Mouse (Mus musculus) adrenal gland, postnatal 14 days (tissue): Measurements from ENCODE around the gene Nptx1. TPM values are rescaled to one million over a fixed set of nuclear protein-coding genes. Genes with fewer than 3 reads are reported as not detected.

Source experiments
- DNase-seq: peaks from one replicate; pipeline ENCODE4 v3.0.0; 2021; ENCODE audit warnings: mixed read lengths
- total RNA-seq: library from RNA; stranded (reverse); gene quantifications from 2 replicates; pipeline ENCODE4 v1.2.3, GENCODE M21; 2021

The Nptx1 gene
- total RNA-seq, 1 experiment from 2014 or later = 4.1 TPM

DNA sequence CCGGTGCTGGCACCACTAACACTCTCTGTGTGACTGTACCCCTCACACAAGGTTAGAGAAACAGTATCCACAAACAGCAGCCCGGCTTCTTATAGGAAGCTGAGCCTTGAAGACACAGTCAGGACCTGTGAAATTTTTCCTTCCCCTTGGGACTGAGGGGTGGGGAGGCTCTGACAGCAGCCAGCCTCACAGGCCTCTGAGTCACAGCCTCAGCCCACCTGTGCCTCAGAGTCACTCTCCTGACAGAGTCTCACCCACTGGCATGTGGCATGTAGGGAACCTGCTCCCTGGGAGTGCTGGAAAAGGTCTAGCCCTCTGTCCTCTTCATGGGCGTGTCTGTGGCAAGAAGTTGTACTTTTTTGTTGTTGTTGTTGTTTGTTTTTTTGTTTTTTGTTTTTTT, 3.9 kb upstream of the Nptx1 start:
- DNase-seq = no peak

DNA sequence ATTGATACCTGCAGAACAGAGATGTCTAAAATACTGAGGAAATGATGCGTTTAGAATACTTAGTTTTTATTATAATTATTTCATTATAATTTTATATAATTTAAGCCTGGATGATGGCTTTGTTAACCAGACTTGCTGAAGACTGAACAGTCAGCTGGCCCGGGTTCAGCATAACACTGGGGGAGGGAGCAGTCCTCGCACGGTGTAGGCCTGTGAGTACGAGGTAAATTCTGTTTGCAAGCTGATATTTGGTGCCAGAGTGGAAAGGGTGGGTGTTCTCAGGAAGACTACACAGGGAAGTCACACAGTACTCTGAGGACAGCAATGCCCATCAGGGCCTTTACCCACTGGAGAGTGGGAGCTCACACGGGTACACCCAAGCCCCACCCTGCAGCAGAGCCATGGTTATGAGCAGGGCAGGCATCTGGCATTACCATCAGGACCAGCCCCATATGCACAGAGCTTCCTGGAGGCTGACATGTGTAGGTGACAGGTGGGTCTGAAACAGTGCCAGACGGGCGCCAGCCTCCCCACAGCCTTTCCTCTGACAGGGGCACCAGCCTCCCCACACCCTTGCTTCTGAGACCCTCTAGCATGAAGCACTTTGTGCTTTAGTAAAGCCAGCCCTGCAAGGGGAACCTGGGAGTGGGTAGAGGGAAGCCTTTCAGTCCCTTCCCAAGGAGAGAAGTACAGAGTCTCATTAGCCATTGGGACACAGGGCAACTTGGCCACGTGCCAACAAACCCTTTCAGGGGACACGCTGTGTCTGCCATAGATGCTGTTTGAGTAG, 3.2 kb upstream of the Nptx1 start:
- no peak for DNase-seq

DNA sequence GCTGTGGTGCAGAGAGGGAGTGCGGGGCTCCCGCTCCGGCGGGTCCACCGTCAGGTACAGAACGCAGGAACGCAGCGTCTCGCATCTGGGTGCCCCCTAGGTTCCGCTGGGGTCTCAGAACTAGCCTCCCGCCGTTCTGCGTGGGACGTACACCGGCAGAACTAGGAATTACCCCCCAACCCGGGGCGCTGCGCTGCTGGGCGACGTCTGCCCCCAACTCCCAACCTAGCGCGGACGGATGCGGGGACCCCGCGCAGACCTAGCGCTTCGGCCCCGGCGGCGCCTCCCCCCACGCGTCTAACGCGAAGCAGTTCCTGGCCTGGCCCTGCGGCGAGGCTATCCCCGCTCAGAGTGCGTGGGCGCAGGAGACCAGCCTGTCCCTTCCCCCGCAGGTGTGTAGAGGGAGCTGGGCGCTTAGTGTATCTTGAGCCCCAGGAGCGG, 1.8 kb upstream of the Nptx1 start:
- peak; percentile 28 for DNase-seq

DNA sequence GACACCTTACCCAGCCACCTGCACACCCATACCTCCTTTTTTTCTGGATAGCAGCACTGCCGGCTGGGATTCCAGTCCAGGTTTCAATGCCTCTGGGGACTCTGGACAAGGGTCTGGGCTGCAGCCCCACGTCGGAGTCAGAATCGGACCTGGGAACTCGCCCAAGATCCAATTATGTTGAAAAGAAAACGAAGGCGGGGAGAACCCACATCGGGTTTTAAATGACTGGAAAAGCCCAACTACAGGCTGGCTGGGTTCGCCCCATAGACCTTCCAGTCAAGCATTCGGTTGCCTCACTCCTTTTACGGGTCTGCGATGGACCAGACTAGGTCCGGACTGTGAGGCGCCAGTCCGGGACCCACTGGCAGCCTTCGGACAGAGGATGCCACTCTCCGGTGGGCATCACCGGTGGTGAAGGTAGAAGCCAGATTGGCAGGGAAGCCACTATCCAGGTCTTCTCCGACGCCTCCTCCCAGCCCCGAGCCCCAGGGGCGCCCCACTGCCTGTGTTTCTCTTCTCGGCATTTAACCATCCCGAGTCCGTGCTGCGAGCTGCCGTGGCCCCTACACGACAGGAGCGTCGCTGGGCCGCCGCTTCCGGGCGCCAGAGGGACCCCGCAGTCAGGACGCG, 1.3 kb upstream of the Nptx1 start:
- no peak for DNase-seq

DNA sequence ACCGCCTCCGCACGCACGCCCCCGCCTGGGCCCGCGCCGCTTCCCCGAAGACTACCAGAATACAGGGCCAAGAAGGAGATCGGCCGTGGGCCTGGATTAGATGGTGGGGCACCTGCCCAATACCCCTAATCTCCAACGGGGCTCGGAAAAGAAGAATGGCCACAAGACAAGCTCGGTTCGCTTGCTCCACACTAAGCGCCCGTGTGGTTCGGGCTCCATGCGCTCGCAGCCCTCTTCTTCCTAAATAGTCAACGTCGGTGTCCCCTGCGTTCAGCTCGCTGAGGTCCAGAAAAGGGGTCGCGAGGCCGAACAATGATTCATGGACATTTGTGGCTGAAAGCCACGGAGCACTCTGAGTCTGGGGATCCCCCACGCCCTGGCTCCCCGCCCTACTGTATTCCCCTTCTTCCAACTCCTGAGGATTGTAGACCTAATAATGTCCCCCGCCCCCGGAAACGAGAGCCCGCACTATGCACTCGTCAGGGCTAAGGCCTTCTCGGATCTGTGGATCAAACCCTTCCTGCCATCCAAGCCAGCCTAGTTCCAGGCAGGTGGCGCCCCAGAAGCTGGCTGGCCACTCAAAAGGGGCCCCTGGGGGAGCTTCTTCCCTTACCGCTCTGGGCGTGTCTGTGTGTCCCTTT, 518 bp upstream of the Nptx1 start:
- DNase-seq = no peak

DNA sequence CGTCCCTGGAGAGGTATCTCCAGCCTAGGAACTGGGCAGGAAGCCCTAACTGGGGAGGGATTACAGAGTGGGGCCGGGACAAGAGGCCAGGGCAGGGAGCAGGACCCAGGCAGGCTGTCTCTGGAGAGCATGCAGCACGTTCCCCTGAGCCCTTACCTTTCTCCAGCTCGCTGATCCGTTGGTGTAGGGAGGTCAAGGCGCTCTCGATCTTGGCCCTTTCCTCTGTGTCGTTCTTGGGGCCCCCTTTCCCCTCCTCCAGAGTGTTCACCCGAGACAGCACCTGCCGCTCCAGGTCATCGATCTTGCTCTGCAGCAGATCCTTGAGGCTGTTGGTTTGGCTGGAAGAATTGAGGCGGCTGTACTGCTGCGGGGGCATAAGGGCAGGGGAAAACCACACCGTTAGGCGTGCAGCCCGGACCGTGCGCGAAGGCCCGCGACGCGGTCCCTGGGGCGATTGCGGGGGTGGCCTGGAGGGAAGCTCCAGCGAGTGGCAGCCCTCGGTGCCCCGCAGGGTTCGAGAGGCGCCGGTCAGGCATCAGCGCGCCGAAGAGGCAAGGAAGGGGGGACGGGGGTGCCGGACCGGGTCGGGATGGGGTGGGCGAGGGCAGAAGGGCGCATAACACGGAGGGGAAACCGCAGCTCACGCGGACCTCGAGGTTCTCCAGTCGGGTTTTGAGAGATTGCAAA, 914 bp downstream of the Nptx1 start:
- DNase-seq = peak; percentile 60

DNA sequence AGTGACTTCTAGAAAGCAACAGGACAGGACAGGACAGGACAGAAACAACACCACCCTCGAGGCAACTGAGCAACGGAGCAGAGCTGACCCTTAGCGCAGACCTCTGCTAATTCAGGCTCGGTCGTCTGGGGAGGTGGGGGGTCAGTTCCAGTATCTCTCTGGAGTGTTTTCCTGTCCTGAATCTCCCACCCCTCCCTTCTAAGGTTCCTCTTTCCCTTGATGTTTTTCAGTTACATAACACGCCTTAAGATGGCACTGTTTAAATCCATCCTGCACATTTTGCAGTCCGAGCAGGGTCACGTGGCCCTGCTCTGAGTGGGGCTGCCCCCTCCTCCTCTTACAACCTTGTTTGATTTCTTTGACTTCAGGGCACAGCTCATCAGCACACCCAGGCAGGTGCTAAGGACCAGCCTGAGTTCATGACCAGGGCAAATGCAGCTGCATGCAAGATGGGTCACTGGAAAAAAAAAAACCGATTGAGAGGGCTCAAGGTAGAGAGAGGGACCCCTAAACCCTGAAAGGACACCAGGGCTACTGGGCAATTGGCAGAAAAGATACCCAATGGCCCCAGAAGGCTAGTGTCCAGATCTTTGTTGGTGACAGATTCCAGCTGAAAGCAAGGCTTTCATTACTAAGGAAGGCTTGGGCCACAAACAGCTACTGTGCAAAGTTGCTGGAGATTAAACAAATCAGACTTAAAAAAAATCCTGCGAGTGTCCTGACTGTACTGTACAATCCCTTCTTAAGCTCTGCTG, 1.6 kb downstream of the Nptx1 start:
- DNase-seq = no peak

DNA sequence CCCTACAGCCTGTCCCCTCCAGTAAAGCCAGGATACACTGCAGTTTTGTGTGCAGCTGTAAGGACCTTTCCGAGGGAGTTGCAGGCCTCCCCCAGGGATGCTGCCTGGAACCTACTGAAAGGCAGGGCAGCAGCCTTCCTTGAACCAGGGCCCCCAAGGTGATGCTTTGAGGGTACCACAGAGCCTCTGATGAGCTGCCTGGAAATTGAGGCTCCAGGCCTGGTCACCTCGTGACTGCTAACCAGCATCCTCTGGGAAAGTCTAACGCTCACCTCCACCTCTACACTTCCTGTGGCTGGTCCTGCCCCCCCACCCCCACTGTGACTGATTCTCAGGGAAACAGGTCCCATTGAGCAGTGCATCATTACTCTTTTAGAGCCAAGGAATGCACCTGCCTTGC, 2.3 kb downstream of the Nptx1 start:
- DNase-seq = no peak

DNA sequence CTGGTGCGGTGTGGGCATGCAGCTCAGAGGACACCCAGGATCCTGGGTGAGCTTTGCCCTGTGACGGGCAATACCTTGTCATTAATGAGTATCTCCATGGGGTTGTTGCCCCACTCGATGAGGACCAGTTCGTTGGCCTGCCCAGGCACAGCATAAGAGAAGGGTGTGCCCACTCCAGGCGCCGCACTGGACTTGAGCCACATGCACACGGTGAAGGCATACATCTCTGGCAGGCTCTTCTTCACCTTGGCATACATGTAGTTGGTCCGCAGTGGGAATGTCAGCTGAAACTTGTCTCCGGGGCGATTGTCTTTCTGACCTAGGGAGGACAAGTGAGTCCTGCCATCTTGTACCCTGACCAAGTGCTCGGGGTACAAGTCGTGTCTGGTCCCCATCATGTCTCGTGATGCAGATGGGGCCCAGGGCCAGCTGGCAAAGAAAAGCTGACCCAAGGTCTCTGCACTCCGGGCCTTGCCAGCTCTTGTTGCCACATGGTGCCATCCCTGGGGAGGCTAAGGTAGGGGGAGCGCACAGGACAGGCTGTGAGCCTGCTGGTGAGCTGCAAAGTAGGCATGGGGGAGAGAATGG, 2.9 kb downstream of the Nptx1 start:
- DNase-seq = peak; percentile 83

DNA sequence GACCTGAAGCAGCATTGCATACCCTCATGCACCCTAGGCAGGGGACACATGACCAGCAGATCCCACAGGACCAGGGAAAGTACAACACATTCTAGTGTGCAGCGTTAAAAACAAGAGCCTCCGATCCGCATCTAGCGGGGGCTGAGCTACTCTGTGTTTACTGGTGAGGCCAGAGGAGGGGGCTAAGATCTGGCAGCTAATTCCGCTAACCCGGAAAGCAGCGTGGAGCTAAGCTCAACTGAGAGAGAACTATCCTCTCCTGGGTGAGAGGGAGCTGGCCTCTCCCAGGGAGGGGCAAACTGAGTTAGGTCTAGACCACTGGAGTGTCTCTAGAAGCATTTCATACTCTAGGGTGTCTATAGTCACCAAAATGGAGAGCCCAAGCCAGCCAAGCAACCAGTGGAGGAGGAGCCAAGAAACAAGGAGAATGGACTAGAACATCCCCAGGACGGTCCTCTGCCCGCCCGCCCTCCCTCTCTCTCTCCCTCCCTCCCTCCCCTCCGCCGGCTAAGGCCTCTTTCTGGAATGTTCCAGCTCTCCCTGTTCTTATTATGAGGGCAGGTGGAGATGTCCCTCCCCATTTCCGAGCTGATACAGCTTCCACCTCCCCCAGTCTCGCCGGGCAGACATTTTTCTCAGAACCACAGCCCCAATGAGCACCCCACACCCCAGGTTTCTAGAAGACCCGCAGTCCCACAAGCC, 3.6 kb downstream of the Nptx1 start:
- DNase-seq = no peak

DNA sequence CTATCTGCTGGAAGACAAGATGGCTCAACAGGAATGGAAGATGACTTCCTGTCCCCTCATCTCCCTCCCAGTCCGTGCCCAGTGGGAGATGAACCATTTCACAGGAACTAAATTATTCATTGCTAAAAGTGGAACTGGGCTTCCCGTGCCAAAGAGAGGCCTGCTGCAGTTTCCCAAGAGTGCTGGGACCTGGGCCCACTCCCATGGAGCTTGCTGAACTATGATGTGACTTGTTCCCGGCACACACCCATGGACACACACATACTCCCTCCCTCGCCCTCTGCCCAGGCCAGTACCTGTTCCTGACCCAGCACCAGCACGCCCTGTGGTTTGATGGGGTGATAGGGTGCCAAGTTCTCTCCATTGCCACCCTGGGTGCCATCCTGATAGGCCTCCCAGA, 4.7 kb downstream of the Nptx1 start:
- DNase-seq = no peak

DNA sequence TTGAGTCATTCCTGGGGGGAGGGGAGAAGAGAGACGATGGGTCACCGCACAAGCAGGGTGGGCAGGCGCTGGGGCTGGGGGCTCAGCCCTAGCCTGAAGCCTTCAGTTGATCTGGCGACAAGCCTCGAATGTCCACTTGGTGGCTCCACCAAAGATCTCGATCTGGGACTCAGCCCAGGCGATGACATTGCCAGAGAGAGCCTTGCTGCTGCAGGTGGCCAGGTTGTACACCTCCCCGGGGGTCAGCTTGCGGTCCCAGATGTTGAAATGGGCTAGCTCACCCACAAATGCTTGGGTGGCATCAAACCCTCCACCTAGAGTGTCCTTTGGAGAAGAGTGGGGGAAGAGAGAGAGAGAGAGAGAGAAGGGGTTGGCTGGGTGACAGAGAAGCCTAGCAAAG, 5.2 kb downstream of the Nptx1 start:
- DNase-seq = no peak

DNA sequence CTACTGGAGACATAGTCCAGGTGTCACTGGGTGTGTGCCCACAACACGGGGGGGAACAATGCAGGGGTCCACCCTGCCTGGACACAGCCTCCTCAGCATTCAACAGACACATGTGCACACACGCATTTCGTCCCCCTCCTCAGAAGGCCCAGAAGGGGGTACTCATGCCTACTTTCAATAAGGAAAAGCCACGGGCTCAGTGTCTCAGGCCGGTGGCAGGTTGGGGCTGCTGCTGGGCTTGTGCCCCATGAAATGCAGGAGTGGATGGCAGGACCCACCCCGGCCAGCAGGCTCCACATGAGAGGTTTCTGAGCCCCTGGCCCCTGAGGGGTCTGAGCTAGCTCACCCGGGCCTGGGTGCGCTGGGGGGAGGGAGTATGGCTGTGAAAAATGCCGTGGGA, 6.5 kb downstream of the Nptx1 start:
- no peak for DNase-seq

DNA sequence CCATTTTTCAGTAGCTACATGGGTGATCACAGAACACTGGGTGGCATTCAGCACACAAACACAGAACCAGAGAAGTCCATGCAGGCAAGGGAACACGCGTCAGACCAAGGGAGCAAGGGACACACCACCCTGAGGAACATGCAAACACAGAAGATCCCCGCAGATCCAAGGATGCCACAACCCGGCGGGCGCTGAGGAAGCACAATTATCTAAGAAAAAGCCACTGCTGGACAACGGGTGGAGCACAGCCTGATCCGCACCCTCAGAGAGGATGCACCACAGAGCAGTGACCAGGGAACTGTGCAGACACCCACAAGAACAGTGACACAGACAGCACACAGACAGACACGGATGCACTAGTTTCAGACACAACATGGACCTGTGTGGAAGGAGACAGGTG, 7.0 kb downstream of the Nptx1 start:
- DNase-seq = no peak

DNA sequence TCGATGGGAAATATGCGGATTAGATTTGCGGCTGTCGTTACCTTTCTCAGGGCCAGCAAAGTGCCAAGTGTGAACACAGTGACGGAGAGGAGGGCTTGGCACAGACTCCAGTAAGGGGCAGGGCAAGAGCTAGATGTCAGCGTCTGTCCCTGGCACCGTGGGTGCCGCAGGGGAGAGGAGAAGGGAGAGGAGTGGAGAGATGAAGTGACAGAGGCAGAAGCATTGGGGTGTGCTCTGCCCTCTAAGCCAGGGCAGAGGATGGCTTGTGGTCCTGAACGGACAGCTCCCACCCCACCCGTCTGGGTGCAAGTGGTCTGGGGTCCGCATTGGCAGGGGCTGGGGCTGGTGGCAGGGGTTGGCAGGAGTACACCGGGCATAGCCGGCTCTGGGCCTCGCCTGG, 7.6 kb downstream of the Nptx1 start:
- DNase-seq = peak; percentile 31

DNA sequence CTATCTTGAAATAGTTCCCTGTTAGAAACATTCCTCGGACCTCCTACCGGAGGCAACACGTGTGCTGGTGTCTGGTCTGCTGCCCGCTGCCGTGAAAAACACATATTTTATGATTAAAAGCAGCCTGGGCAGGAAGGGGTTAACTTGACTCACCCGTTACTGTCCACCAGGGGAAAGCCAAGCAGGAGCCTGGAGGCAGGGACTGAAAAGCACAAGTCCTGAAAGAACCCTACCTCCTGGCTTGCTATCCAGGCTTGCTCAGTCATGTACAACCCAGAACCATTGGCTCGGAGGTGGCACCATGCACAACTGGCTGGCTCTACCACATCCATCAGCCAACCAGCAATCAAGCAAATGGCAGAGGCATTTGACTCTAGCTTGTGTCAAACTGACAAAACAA, 13.8 kb downstream of the Nptx1 start:
- no peak for DNase-seq

DNA sequence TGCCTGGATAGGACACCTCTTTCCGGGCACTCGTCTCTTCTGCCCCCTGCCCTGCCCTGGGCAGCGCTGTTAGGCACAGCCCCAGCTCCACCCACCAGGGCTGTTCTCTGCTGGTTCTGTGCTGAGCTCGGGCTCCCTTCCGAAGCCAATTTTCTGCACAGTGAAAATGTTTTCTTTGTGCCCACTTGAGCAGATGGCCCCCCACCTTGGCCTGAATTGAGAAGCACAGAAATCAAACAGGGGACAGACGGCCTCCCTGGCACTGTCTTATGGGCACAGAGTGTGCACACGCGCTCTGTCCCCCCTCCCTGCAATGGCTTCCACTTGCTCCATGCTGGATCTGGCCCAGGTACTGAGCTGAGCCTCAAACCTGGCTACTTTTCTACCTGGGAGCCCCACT, 15.1 kb downstream of the Nptx1 start:
- no peak for DNase-seq

DNA sequence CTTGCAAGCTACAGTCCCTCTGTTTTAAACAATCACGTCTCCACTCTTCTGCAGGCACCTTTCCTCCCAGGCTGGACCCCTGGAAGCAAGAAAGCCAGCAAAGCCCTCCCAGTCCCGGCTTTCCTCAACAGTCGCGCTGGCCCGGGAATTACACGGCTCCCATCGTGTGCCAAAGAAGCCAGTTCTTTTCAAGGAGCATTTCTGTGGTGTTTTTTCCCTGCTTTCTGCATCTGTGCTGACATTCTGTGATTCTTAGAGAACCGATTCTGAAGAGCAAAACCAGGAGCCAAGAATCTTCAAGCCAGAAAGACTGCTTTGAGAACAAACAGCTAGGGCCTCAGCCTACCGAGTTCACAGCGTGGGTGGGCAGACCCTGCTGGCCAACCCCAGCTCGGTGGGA, 18.6 kb downstream of the Nptx1 start:
- no peak for DNase-seq

DNA sequence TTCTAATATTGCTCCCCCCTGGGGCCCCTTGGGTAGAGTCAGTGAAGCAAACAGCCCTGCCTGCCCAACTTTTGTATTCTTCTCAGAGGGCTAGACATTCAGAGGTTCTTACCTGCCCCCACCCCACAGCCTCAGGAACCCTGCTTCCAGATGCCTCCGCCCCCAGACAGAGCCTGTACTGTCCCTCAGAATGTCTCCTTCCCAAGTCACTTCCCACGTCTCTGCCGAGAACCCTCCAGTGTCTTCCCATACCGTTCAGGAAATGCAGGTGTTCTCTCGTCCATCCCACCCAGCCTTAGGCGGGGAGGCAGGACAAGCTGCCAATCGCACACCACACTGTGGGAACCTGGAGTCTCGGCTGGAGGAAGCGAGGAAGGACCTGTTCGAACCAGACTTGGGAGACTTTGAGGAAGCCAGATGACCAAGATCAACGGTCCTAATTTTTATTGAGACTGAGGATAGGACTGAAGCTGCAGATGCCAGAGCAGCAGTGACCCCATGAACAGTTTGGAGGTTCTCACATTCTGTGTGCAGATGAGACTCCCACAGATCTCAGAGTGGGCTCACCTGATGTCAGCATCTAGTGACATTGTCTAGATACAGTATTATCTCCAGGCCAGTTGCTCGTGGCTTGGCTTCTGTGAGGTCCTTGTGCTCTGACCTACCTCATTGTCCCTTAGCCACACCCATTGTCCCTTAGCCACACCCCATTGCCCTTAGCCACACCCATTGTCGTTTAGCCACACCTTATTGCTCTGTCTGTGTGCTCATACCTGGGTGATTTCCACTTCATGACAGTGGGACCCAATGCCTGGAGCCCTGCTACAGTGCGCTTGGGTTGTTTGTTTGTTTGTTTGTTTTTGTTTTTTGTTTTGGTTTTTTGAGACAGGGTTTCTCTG, 21.2 kb downstream of the Nptx1 start:
- no peak for DNase-seq

DNA sequence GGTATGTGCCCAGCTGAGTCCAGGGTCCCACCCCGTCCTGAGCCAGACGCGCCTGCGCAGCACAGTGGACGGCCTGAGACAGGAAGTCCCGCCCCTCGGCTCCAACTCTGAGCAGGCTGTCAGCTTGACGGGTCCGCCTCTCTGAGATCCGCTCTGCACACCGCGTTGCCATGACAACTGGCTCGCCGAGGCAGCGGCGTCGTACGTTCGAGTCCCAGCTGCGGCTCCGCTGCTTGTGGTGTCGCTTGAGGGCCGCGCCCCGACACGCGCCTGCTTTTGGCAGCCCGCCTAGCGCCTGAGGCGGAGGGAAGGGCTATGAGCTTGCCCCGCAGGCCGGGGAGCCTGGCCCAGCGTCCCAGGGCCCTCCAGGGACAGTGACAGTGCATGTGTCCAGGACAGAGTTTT, 23.0 kb downstream of the Nptx1 start:
- peak; percentile 93 for DNase-seq
